Mouse (Mus musculus): Measurements from ENCODE around the gene Fam189a1. TPM values are rescaled to one million over a fixed set of nuclear protein-coding genes. Genes with fewer than 3 reads are reported as not detected.

The Fam189a1 gene
- polyA plus RNA-seq, 1 experiment from 2014 or later: 3.6 TPM

DNA sequence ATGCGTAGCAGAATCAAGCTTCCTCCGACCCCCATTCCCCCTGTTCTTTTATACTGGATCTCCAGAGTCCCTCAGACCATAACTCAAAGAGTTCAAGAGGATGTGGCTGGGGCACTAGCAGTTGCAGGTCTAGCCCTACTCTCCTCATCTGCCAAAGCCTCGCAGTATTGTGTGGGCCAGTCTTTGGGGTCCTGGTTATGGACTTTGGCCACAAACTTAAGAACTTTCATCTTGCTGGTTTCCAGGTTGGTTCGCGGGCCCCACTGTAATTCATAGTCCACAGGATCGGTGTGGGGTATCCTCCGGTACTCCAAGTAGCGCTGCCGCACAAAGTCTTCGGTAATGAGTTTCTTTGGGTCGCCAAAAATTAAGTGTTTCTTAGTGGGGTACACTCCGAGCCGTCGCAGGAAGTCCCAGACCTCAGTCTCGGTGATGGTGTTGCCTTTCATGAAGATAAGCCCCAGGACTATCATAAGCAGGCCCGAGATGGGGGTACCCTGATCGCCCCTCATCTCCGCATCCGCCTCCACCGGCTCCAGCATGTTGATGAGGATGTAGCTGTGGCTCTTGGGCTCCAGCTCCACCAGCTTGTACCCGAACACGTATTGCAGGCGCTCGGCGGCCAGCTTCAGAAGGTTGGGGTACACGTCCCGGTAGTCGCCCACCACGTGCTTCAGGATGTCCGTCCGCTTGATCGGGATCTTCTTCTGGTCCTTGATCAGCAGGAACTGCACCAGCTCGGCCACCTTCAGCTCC, 284.2 kb downstream of the Fam189a1 start:
- Histone ChIP-seq H3K4me2 (ENCODE audit: low read depth, low read length) (peak overlapping the region; percentile 77), H3K9me3 (ENCODE audit: control insufficient read depth, low read length) (no peaks in the 10 kb centered on the region), H3K27me3 (replicated peaks; ENCODE audit: control insufficient read depth, insufficient read depth, low read length) (no peaks in the 10 kb centered on the region), H3K4me3 (ENCODE audit: low read depth, low read length) (peak overlapping the region; percentile 79), H3K27ac (replicated peaks; ENCODE audit: low read depth, low read length) (peak overlapping the region; percentile 97), H3K4me1 (ENCODE audit: control insufficient read depth, insufficient read depth, low read length) (peaks cover 11% of the 10 kb centered on the region), H3K9ac (ENCODE audit: low read depth, low read length) (peak overlapping the region; percentile 95), H3K36me3 (ENCODE audit: control insufficient read depth, insufficient read depth, low read length) (no peaks in the 10 kb centered on the region)
- 1% methylated on average over 28 of the region's 33 CpGs for WGBS
- ATAC-seq (ENCODE audit: low read depth) (peak; percentile 66), DNase-seq (ENCODE audit: low spot score) (no peak)

GRCm38 (mm10) chr7:64869549-64870065, 286.8 kb downstream of the Fam189a1 start:
- DNase-seq (ENCODE audit: low spot score) (no peak), ATAC-seq (ENCODE audit: low read depth) (no peak)
- no peaks in the 10 kb centered on the region for H3K9me3 ChIP-seq (ENCODE audit: control insufficient read depth, low read length)
- WGBS: 91% methylated on average over 6 of the region's 6 CpGs
- no peaks in the 10 kb centered on the region for H3K27me3 ChIP-seq (replicated peaks; ENCODE audit: control insufficient read depth, insufficient read depth, low read length)
- peaks cover 11% of the 10 kb centered on the region for H3K4me1 ChIP-seq (ENCODE audit: control insufficient read depth, insufficient read depth, low read length)
- H3K27ac ChIP-seq (replicated peaks; ENCODE audit: low read depth, low read length): no peak overlapping the region
- no peak overlapping the region for H3K4me2 ChIP-seq (ENCODE audit: low read depth, low read length)
- no peak overlapping the region for H3K9ac ChIP-seq (ENCODE audit: low read depth, low read length)
- no peaks in the 10 kb centered on the region for H3K36me3 ChIP-seq (ENCODE audit: control insufficient read depth, insufficient read depth, low read length)
- no peak overlapping the region for H3K4me3 ChIP-seq (ENCODE audit: low read depth, low read length)

DNA sequence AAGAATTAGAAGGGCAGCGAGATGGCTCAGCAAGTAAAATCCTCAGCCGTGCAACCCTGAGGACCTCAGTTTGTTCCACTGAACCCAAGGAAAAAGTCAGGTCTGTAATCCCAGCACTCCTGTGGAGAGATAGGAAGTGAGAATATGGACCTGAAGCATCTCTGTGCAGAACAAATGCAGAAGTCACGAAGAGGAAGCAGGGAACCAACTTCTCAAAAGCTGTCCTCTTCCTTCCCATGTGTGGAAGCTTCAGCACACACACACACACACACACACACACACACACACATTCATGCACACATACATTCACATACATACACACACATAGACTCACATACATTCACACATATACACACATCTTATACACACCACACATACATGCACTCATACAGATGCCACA, 292.8 kb downstream of the Fam189a1 start:
- ATAC-seq (ENCODE audit: low read depth): no peak
- H3K27me3 ChIP-seq (replicated peaks; ENCODE audit: control insufficient read depth, insufficient read depth, low read length): no peaks in the 10 kb centered on the region
- no peaks in the 10 kb centered on the region for H3K4me1 ChIP-seq (ENCODE audit: control insufficient read depth, insufficient read depth, low read length)
- H3K36me3 ChIP-seq (ENCODE audit: control insufficient read depth, insufficient read depth, low read length): no peaks in the 10 kb centered on the region
- no peak overlapping the region for H3K4me3 ChIP-seq (ENCODE audit: low read depth, low read length)
- 82% methylated on average over 3 of the region's 3 CpGs for WGBS
- H3K27ac ChIP-seq (replicated peaks; ENCODE audit: low read depth, low read length): no peak overlapping the region
- no peak overlapping the region for H3K4me2 ChIP-seq (ENCODE audit: low read depth, low read length)
- no peak overlapping the region for H3K9ac ChIP-seq (ENCODE audit: low read depth, low read length)
- no peaks in the 10 kb centered on the region for H3K9me3 ChIP-seq (ENCODE audit: control insufficient read depth, low read length)
- no peak for DNase-seq (ENCODE audit: low spot score)

DNA sequence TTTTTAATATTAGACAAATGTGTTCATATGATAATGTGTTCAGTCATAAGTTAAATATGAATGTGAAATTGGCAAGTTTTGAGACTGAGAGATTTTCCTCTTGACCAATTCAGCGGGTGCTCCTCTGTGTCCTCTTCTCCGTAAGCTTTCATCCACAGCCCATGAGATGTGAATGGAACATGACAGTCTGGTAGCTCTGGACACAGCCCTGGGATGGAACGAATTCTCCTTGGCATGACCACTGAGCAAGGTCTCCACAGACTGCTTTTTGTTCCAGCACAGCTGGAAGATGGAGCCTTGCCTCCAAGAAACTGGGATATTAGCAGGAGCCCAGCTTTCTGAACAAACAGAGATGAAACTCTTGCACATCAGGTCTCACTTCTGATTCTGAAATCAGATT, 293.4 kb downstream of the Fam189a1 start:
- H3K27me3 ChIP-seq (replicated peaks; ENCODE audit: control insufficient read depth, insufficient read depth, low read length): no peaks in the 10 kb centered on the region
- H3K9ac ChIP-seq (ENCODE audit: low read depth, low read length): no peak overlapping the region
- H3K9me3 ChIP-seq (ENCODE audit: control insufficient read depth, low read length): no peaks in the 10 kb centered on the region
- no peaks in the 10 kb centered on the region for H3K4me1 ChIP-seq (ENCODE audit: control insufficient read depth, insufficient read depth, low read length)
- DNase-seq (ENCODE audit: low spot score) (no peak), ATAC-seq (ENCODE audit: low read depth) (no peak)
- 71% methylated on average over 3 of the region's 3 CpGs for WGBS
- H3K4me2 ChIP-seq (ENCODE audit: low read depth, low read length): no peak overlapping the region
- no peak overlapping the region for H3K27ac ChIP-seq (replicated peaks; ENCODE audit: low read depth, low read length)
- H3K4me3 ChIP-seq (ENCODE audit: low read depth, low read length): no peak overlapping the region
- no peaks in the 10 kb centered on the region for H3K36me3 ChIP-seq (ENCODE audit: control insufficient read depth, insufficient read depth, low read length)

DNA sequence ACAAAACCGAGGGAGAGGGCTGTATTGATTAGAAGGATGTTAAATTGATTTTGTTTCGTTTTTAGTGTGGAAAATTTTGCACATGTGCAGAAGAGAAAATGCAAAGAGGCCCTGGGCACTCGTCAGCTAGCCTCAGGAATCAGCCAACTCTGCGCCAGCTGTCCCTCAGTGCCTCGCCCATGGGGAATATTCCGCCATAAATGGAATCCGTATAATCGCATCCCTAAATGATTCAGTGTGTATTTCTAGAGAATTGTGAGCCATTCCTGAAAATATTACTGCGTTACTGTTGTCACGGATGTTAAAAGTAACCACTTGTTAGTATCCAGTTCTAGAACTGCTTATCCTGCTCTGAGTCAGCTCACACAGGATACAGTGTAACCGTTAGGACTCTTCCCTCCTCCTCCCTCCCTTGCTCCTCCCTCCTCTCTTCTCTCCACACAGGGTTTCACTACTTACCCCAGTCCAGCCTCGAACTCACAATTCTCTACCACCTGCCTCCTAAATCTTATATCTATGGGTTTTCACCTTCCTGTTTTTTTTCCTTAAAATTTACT, 299.8 kb downstream of the Fam189a1 start:
- WGBS: 47% methylated on average over 12 of the region's 12 CpGs
- H3K9ac ChIP-seq (ENCODE audit: low read depth, low read length): no peak overlapping the region
- no peaks in the 10 kb centered on the region for H3K27me3 ChIP-seq (replicated peaks; ENCODE audit: control insufficient read depth, insufficient read depth, low read length)
- H3K36me3 ChIP-seq (ENCODE audit: control insufficient read depth, insufficient read depth, low read length): no peaks in the 10 kb centered on the region
- H3K4me2 ChIP-seq (ENCODE audit: low read depth, low read length): peak overlapping the region; percentile 48
- H3K4me3 ChIP-seq (ENCODE audit: low read depth, low read length): peak overlapping the region; percentile 27
- peak overlapping the region; percentile 74 for H3K27ac ChIP-seq (replicated peaks; ENCODE audit: low read depth, low read length)
- ATAC-seq (ENCODE audit: low read depth) (peak; percentile 77), DNase-seq (ENCODE audit: low spot score) (peak; percentile 86)
- no peaks in the 10 kb centered on the region for H3K9me3 ChIP-seq (ENCODE audit: control insufficient read depth, low read length)
- no peaks in the 10 kb centered on the region for H3K4me1 ChIP-seq (ENCODE audit: control insufficient read depth, insufficient read depth, low read length)

DNA sequence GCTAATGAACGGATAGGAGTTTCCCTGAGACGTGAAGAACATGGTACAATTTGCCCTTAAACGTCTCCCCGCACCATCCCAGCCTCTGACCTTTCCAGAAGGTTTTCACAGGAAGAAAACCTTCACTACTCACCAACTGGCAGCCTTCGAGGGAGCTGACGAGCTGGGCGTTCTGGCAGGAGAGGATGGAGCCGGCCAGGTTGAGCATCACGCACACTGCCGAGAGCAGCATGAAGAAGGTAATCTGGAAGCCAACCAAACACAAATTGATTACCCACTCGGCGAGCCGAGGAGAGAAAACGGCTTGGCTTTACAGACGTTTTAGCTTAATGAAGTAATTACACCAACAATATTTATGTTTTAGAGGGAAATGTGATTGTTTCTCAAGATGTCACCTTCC, 300.4 kb downstream of the Fam189a1 start:
- H3K9ac ChIP-seq (ENCODE audit: low read depth, low read length): 0 out of 2 replicates have a peak overlapping the region, but pooled peaks have one; percentile 22
- WGBS: 40% methylated on average over 15 of the region's 15 CpGs
- ATAC-seq (ENCODE audit: low read depth): peak; percentile 35; the same call in 1 of the 2 replicates

GRCm38 (mm10) chr7:64855389-64855927, 300.9 kb downstream of the Fam189a1 start:
- Histone ChIP-seq H3K36me3 (ENCODE audit: control insufficient read depth, insufficient read depth, low read length) (no peaks in the 10 kb centered on the region), H3K4me2 (ENCODE audit: low read depth, low read length) (peak overlapping the region; percentile 48; the same call in 1 of the 2 replicates), H3K4me3 (ENCODE audit: low read depth, low read length) (no peak overlapping the region; the same call in 1 of the 2 replicates), H3K27ac (replicated peaks; ENCODE audit: low read depth, low read length) (no peak overlapping the region; the same call in 1 of the 2 replicates), H3K9ac (ENCODE audit: low read depth, low read length) (no peak overlapping the region), H3K4me1 (ENCODE audit: control insufficient read depth, insufficient read depth, low read length) (no peaks in the 10 kb centered on the region), H3K9me3 (ENCODE audit: control insufficient read depth, low read length) (no peaks in the 10 kb centered on the region), H3K27me3 (replicated peaks; ENCODE audit: control insufficient read depth, insufficient read depth, low read length) (no peaks in the 10 kb centered on the region)
- ATAC-seq (ENCODE audit: low read depth): peak; percentile 87; the same call in 1 of the 2 replicates
- peak; percentile 82 for DNase-seq (ENCODE audit: low spot score)
- 65% methylated on average over 5 of the region's 10 CpGs for WGBS

More for the DNA sequence above, 300.4 kb downstream of the Fam189a1 start:
- Histone ChIP-seq H3K4me2 (ENCODE audit: low read depth, low read length) (peak overlapping the region; percentile 48), H3K27ac (replicated peaks; ENCODE audit: low read depth, low read length) (peak overlapping the region; percentile 74), H3K27me3 (replicated peaks; ENCODE audit: control insufficient read depth, insufficient read depth, low read length) (no peaks in the 10 kb centered on the region), H3K4me3 (ENCODE audit: low read depth, low read length) (peak overlapping the region; percentile 27), H3K9me3 (ENCODE audit: control insufficient read depth, low read length) (no peaks in the 10 kb centered on the region), H3K4me1 (ENCODE audit: control insufficient read depth, insufficient read depth, low read length) (no peaks in the 10 kb centered on the region), H3K36me3 (ENCODE audit: control insufficient read depth, insufficient read depth, low read length) (no peaks in the 10 kb centered on the region)
- DNase-seq (ENCODE audit: low spot score): peak; percentile 62

- H3K36me3 ChIP-seq (ENCODE audit: control insufficient read depth, insufficient read depth, low read length): no peaks in the 10 kb centered on the region
- 38% methylated on average over 3 of the region's 3 CpGs for WGBS
- H3K4me2 ChIP-seq (ENCODE audit: low read depth, low read length): no peak overlapping the region
Measured at GRCm38 (mm10) chr7:64850791-64851190, 305.6 kb downstream of the Fam189a1 start.

More at GRCm38 (mm10) chr7:64850791-64851190, 305.6 kb downstream of the Fam189a1 start:
- DNase-seq (ENCODE audit: low spot score) (peak; percentile 70), ATAC-seq (ENCODE audit: low read depth) (no peak)
- H3K27ac ChIP-seq (replicated peaks; ENCODE audit: low read depth, low read length): no peak overlapping the region
- no peaks in the 10 kb centered on the region for H3K9me3 ChIP-seq (ENCODE audit: control insufficient read depth, low read length)
- H3K27me3 ChIP-seq (replicated peaks; ENCODE audit: control insufficient read depth, insufficient read depth, low read length): no peaks in the 10 kb centered on the region
- H3K4me3 ChIP-seq (ENCODE audit: low read depth, low read length): no peak overlapping the region
- H3K4me1 ChIP-seq (ENCODE audit: control insufficient read depth, insufficient read depth, low read length): no peaks in the 10 kb centered on the region
- H3K9ac ChIP-seq (ENCODE audit: low read depth, low read length): no peak overlapping the region
